13 mouse cellular contexts compared by ENCODE assay signal in genomic region chr11:104451239-104451638, GRCm38 (mm10). TPM values are rescaled to one million over a fixed set of nuclear protein-coding genes. Genes with fewer than 3 reads are reported as not detected.
A peak's percentile ranks its signal among the peaks of the same experiment; 100 is the strongest.
DNase-seq lines count a peak whose midpoint lies in the region; ATAC-seq and TF ChIP-seq lines count a peak whose summit lies in the region.
"Had no signal": no experiment of that assay in that cellular context is flagged by ENCODE, and none has a peak within 500 bp of the region (broad histone marks: within the 10 kb centered on the region; RNA-seq: fewer than 3 reads in every experiment).

No protein-coding gene starts in this region.

- no peak overlapping the region for H3K4me3 ChIP-seq in gastrocnemius, adult 2 months
- no peak overlapping the region for H3K4me3 ChIP-seq in midbrain, postnatal 0 days (ENCODE audit: low read depth, low read length)
- no peak overlapping the region for H3K4me3 ChIP-seq in midbrain, embryonic 14.5 days (replicated peaks; ENCODE audit: low read depth, low read length)
- no peak overlapping the region for H3K4me3 ChIP-seq in embryonic fibroblast, embryonic 13.5 days (ENCODE audit: insufficient read depth, low read length)
- H3K4me3 ChIP-seq: embryonic facial prominence, embryonic 10.5 days; hindbrain, embryonic 12.5 days; limb, embryonic 15.5 days; stomach, embryonic 15.5 days had no signal

- peak; percentile 56 for TF ChIP-seq CTCF in gastrocnemius, adult 2 months (IDR thresholded peaks at IDR 0.05)
- TF ChIP-seq CTCF in midbrain, postnatal 0 days (IDR thresholded peaks at IDR 0.05): peak; percentile 47
- TF ChIP-seq CTCF in embryonic fibroblast, embryonic 13.5 days (IDR thresholded peaks at IDR 0.05; ENCODE audit: borderline replicate concordance, insufficient read depth, low read length): peak; percentile 16; the same call in 1 of the 2 replicates

- no peak for ATAC-seq in midbrain, postnatal 0 days (ENCODE audit: low FRiP score)
- ATAC-seq in midbrain, embryonic 14.5 days (ENCODE audit: low FRiP score, low TSS enrichment): no peak

- intact Hi-C loops in gastrocnemius, adult 2 months (cut with DNase I): no loop called here
- intact Hi-C loops in heart, postnatal 36 days (cut with DNase I): no loop called here

- H3K9ac ChIP-seq in midbrain, postnatal 0 days (replicated peaks; ENCODE audit: low read length, poor library complexity, severe bottlenecking): no peak overlapping the region
- H3K9ac ChIP-seq in midbrain, embryonic 14.5 days (replicated peaks; ENCODE audit: low read length): no peak overlapping the region
- H3K9ac ChIP-seq: hindbrain, embryonic 12.5 days; limb, embryonic 15.5 days; stomach, embryonic 15.5 days had no signal

- 100% methylated on average over 1 of the region's 1 CpGs for WGBS in midbrain, postnatal 0 days
- 96% methylated on average over 1 of the region's 1 CpGs for WGBS in midbrain, embryonic 14.5 days

- H3K27me3 ChIP-seq in midbrain, postnatal 0 days (ENCODE audit: insufficient read depth, low read length): no peaks in the 10 kb centered on the region
- no peaks in the 10 kb centered on the region for H3K27me3 ChIP-seq in midbrain, embryonic 14.5 days (ENCODE audit: control insufficient read depth, insufficient read depth, low read length)
- H3K27me3 ChIP-seq: hindbrain, embryonic 12.5 days; limb, embryonic 15.5 days; stomach, embryonic 15.5 days had no signal

- DNase-seq in gastrocnemius, adult 2 months: peak; percentile 16
- DNase-seq in gastrocnemius, postnatal 25 days: no peak
- no peak for DNase-seq in midbrain, postnatal 0 days (ENCODE audit: low spot score)
- no peak for DNase-seq in midbrain, embryonic 14.5 days
- peak; percentile 29 for DNase-seq in thymus, postnatal 25 days
- no peak for DNase-seq in heart, postnatal 36 days
- no peak for DNase-seq in gastrocnemius, postnatal 10 days

- no peaks in the 10 kb centered on the region for H3K9me3 ChIP-seq in midbrain, postnatal 0 days (ENCODE audit: low read length)
- H3K9me3 ChIP-seq in midbrain, embryonic 14.5 days (ENCODE audit: control insufficient read depth, low read length): 0 out of 2 replicates have a peak, but pooled peaks cover 3% of the 10 kb centered on the region
- H3K9me3 ChIP-seq: embryonic facial prominence, embryonic 10.5 days; G1E; hindbrain, embryonic 12.5 days; limb, embryonic 15.5 days; stomach, embryonic 15.5 days had no signal

- no peak overlapping the region for H3K27ac ChIP-seq in gastrocnemius, adult 2 months
- H3K27ac ChIP-seq in midbrain, postnatal 0 days (ENCODE audit: low read depth, low read length): no peak overlapping the region
- no peak overlapping the region for H3K27ac ChIP-seq in midbrain, embryonic 14.5 days (replicated peaks; ENCODE audit: low read depth, low read length)
- H3K27ac ChIP-seq in embryonic fibroblast, embryonic 13.5 days (ENCODE audit: insufficient read depth, low read length): no peak overlapping the region
- H3K27ac ChIP-seq: embryonic facial prominence, embryonic 10.5 days; hindbrain, embryonic 12.5 days; limb, embryonic 15.5 days; stomach, embryonic 15.5 days had no signal

- no peaks in the 10 kb centered on the region for H3K36me3 ChIP-seq in midbrain, postnatal 0 days (ENCODE audit: insufficient read depth, low read length)
- no peaks in the 10 kb centered on the region for H3K36me3 ChIP-seq in midbrain, embryonic 14.5 days (ENCODE audit: control insufficient read depth, insufficient read depth, low read length)
- H3K36me3 ChIP-seq: hindbrain, embryonic 12.5 days; stomach, embryonic 15.5 days had no signal

- TF ChIP-seq POLR2A in embryonic fibroblast, embryonic 13.5 days (IDR thresholded peaks at IDR 0.05; ENCODE audit: low read depth, low read length): no peak

- no peak overlapping the region for H3K4me2 ChIP-seq in midbrain, postnatal 0 days (ENCODE audit: low read depth, low read length, poor library complexity, severe bottlenecking)
- H3K4me2 ChIP-seq in midbrain, embryonic 14.5 days (ENCODE audit: low read length): no peak overlapping the region
- H3K4me2 ChIP-seq: hindbrain, embryonic 12.5 days; limb, embryonic 15.5 days; stomach, embryonic 15.5 days had no signal

- H3K4me1 ChIP-seq in midbrain, postnatal 0 days (ENCODE audit: insufficient read depth, low read length): no peaks in the 10 kb centered on the region
- no peaks in the 10 kb centered on the region for H3K4me1 ChIP-seq in midbrain, embryonic 14.5 days (ENCODE audit: control insufficient read depth, insufficient read depth, low read length)
- H3K4me1 ChIP-seq in embryonic fibroblast, embryonic 13.5 days (ENCODE audit: control insufficient read depth, insufficient read depth, low read length): no peaks in the 10 kb centered on the region
- H3K4me1 ChIP-seq: embryonic facial prominence, embryonic 10.5 days; hindbrain, embryonic 12.5 days; limb, embryonic 15.5 days; stomach, embryonic 15.5 days had no signal

RNA-seq across cellular contexts. Expression of gene Kansl1, which starts 17.4 kb away (rescaled TPM):
- 10 to 100 TPM; 19.8 to 20.2 TPM for total RNA-seq in gastrocnemius, adult 2 months (2021)
- 10 to 100 TPM; 18.1 to 18.6 TPM for total RNA-seq in gastrocnemius, postnatal 25 days (2021)
- total RNA-seq in midbrain, postnatal 0 days (2014; rRNA removed): 82.3 and 88.9 TPM in 2 replicates
- 21.1 and 22.0 TPM in 2 replicates for polyA plus RNA-seq in midbrain, postnatal 0 days (2015; fragmentation: Nextera tagmentation; extraction: Ambion mirVana)
- 27.1 and 39.2 TPM in 2 replicates for polyA plus RNA-seq in midbrain, embryonic 14.5 days (2014; fragmentation: Nextera tagmentation; extraction: Ambion mirVana)
- polyA plus RNA-seq in embryonic fibroblast, embryonic 13.5 days (2011; ENCODE audit: insufficient read length, low read depth, missing spikeins): 55.3 and 66.2 TPM in 2 replicates
- 10 to 100 TPM; 27.6 to 31.7 TPM for total RNA-seq in heart, postnatal 36 days (2021)
- total RNA-seq in gastrocnemius, postnatal 10 days (2021): 10 to 100 TPM; 22.7 to 28.9 TPM

Comparison
In these comparisons a context has a peak if more than half of its experiments do, and no peak if none do; other contexts are left out.
1. DNase-seq: peak in gastrocnemius, adult 2 months (single experiment) and thymus, postnatal 25 days (single experiment); none in gastrocnemius, postnatal 25 days (single experiment), midbrain, postnatal 0 days (single experiment), midbrain, embryonic 14.5 days (single experiment), heart, postnatal 36 days (0 of 2) and gastrocnemius, postnatal 10 days (single experiment).
2. Peak in every context shown above with its lines, with median percentiles within 50 percentile points of each other: CTCF ChIP-seq.